Mouse (Mus musculus): Measurements from ENCODE around the gene Shc1. TPM values are rescaled to one million over a fixed set of nuclear protein-coding genes. Genes with fewer than 3 reads are reported as not detected.

The Shc1 gene
- total and polyA plus RNA-seq, 3 experiments: 49.2 to 79.8 TPM; not detected in 1

- TF ChIP-seq MAFK (IDR thresholded peaks at IDR 0.05; ENCODE audit: borderline replicate concordance, low read depth, low read length) (no peak), MXI1 (IDR thresholded peaks at IDR 0.05; ENCODE audit: low read depth, low read length) (peak; percentile 85), HCFC1 (IDR thresholded peaks at IDR 0.05; ENCODE audit: low read depth, low read length) (peak; percentile 93), ZC3H11A (IDR thresholded peaks at IDR 0.05; ENCODE audit: low read depth, low read length) (no peak), ZNF384 (IDR thresholded peaks at IDR 0.05; ENCODE audit: low read depth, low read length) (no peak), RAD21 (IDR thresholded peaks at IDR 0.05; ENCODE audit: low read depth, low read length) (no peak), ELF1 (IDR thresholded peaks at IDR 0.05; ENCODE audit: low read depth, low read length) (peak; percentile 98), ZMIZ1 (IDR thresholded peaks at IDR 0.05; ENCODE audit: low read depth, low read length) (no peak; the same call in 1 of the 2 replicates), ETS1 (IDR thresholded peaks at IDR 0.05; ENCODE audit: low read depth, low read length) (peak; percentile 47), JUND (IDR thresholded peaks at IDR 0.05; ENCODE audit: low read depth, low read length) (0 out of 2 replicates have a peak, but pooled peaks have one; percentile 35), USF2 (IDR thresholded peaks at IDR 0.05; ENCODE audit: borderline replicate concordance in 1 of 2, insufficient read depth in 1 of 2, low read depth in 1 of 2, low read length in 2 of 2) (no peak), NRF1 (IDR thresholded peaks at IDR 0.05; ENCODE audit: insufficient read depth, low read depth, low read length, poor library complexity, severe bottlenecking) (0 out of 2 replicates have a peak, but pooled peaks have one; percentile 17), E2F4 (IDR thresholded peaks at IDR 0.05; ENCODE audit: borderline replicate concordance, low read depth, low read length) (no peak), CHD2 (IDR thresholded peaks at IDR 0.05; ENCODE audit: low read length) (peak; percentile 96)
Measured at GRCm38 (mm10) chr3:89411490-89412393, 6.5 kb upstream of the Shc1 start, which contains the start of gene Flad1 (continued).

- peaks cover 12 to 26% of the 10 kb centered on the region in 2 experiments for H3K4me1 ChIP-seq (ENCODE audit: control insufficient read depth in 1 of 2, insufficient read depth in 2 of 2, low read length in 2 of 2)
- no peak for DNase-seq (ENCODE audit: low read depth, low spot score)
- TF ChIP-seq GABPA (IDR thresholded peaks at IDR 0.05; ENCODE audit: low read depth, low read length): no peak
- H3K36me3 ChIP-seq (ENCODE audit: control insufficient read depth in 1 of 2, insufficient read depth in 2 of 2, low read length in 2 of 2): peaks cover 7 to 30% of the 10 kb centered on the region in 2 experiments
- no peak overlapping the region for H3K4me3 ChIP-seq (ENCODE audit: control insufficient read depth in 1 of 2, insufficient read depth in 1 of 2, low read depth in 2 of 2, low read length in 2 of 2)
- no peak overlapping the region for H3K9ac ChIP-seq (ENCODE audit: control insufficient read depth, low read depth, low read length, poor library complexity, severe bottlenecking)
- no peaks in the 10 kb centered on the region for H3K9me3 ChIP-seq (replicated peaks; ENCODE audit: insufficient read depth, low read length)
- H3K79me2 ChIP-seq (ENCODE audit: control insufficient read depth, insufficient read depth, low read length, poor library complexity): peaks cover 49% of the 10 kb centered on the region
- no peak overlapping the region for H3K27ac ChIP-seq (ENCODE audit: control insufficient read depth, low read depth, low read length)
- no peaks in the 10 kb centered on the region for H3K27me3 ChIP-seq (ENCODE audit: control insufficient read depth in 1 of 2, insufficient read depth in 2 of 2, low read length in 2 of 2)
Measured at GRCm38 (mm10) chr3:89416158-89416557, 2.1 kb upstream of the Shc1 start.

- peak overlapping the region; percentile 81 for H3K9ac ChIP-seq (ENCODE audit: control insufficient read depth, low read depth, low read length, poor library complexity, severe bottlenecking)
- TF ChIP-seq GABPA (IDR thresholded peaks at IDR 0.05; ENCODE audit: low read depth, low read length) (no peak), GATA1 (IDR thresholded peaks at IDR 0.05; ENCODE audit: low read depth, low read length) (0 out of 2 replicates have a peak, but pooled peaks have one; percentile 43), ZNF384 (IDR thresholded peaks at IDR 0.05; ENCODE audit: low read depth, low read length) (peak; percentile 54; the same call in 1 of the 2 replicates), MYB (IDR thresholded peaks at IDR 0.05; ENCODE audit: low read depth, low read length) (peak; percentile 22; the same call in 1 of the 2 replicates), RCOR1 (IDR thresholded peaks at IDR 0.05; ENCODE audit: low read depth, low read length) (peak; percentile 56; the same call in 1 of the 2 replicates), CHD1 (IDR thresholded peaks at IDR 0.05; ENCODE audit: low read depth, low read length) (0 out of 2 replicates have a peak, but pooled peaks have one; percentile 42), UBTF (IDR thresholded peaks at IDR 0.05; ENCODE audit: borderline replicate concordance, insufficient read depth, low read depth, low read length) (no peak), ETS1 (IDR thresholded peaks at IDR 0.05; ENCODE audit: low read depth, low read length) (no peak)
- H3K36me3 ChIP-seq (ENCODE audit: control insufficient read depth in 1 of 2, insufficient read depth in 2 of 2, low read length in 2 of 2): peaks cover 7 to 37% of the 10 kb centered on the region in 2 experiments
- peak overlapping the region; percentile 87 for H3K27ac ChIP-seq (ENCODE audit: control insufficient read depth, low read depth, low read length)
- peaks cover 48% of the 10 kb centered on the region for H3K79me2 ChIP-seq (ENCODE audit: control insufficient read depth, insufficient read depth, low read length, poor library complexity)
- no peak for DNase-seq (ENCODE audit: low read depth, low spot score)
- H3K9me3 ChIP-seq (replicated peaks; ENCODE audit: insufficient read depth, low read length): no peaks in the 10 kb centered on the region
- peaks cover 14 to 35% of the 10 kb centered on the region in 2 experiments for H3K4me1 ChIP-seq (ENCODE audit: control insufficient read depth in 1 of 2, insufficient read depth in 2 of 2, low read length in 2 of 2)
- no peaks in the 10 kb centered on the region for H3K27me3 ChIP-seq (ENCODE audit: control insufficient read depth in 1 of 2, insufficient read depth in 2 of 2, low read length in 2 of 2)
- peak overlapping the region; percentile 75 to 92 for H3K4me3 ChIP-seq (ENCODE audit: control insufficient read depth in 1 of 2, insufficient read depth in 1 of 2, low read depth in 2 of 2, low read length in 2 of 2)
Measured at GRCm38 (mm10) chr3:89417131-89417530, 1.1 kb upstream of the Shc1 start.

All from MEL (cell line).